Mouse (Mus musculus) lung, embryonic 15.5 days (tissue): ENCODE measurements around the gene Dusp21. TPM values are rescaled to one million over a fixed set of nuclear protein-coding genes. Genes with fewer than 3 reads are reported as not detected.
A peak's percentile ranks its signal among the peaks of the same experiment; 100 is the strongest.

Experiments used
- ATAC-seq: fragments of 200-750 bp; cut with Nextera tagmentation; 2 replicates; pipeline ENCODE4 v1.8.0; 2017; ENCODE audit warnings: moderate number of reproducible peaks, borderline replicate concordance; ENCODE audit not compliant: low FRiP score, low TSS enrichment; ENCODE audit errors: extremely low read depth
- H3K27ac ChIP-seq: fragments of 300-500 bp; sonication (generic); 2 replicates; pipeline ENCODE4 v1.5.1; 2015; ENCODE audit warnings: moderate library complexity, mild to moderate bottlenecking, inconsistent platforms
- H3K27me3 ChIP-seq: fragments of 300-500 bp; sonication (generic); 2 replicates; pipeline ENCODE4 v1.6.1; 2015; ENCODE audit warnings: inconsistent platforms
- H3K36me3 ChIP-seq: fragments of 300-500 bp; sonication (generic); 2 replicates; pipeline ENCODE4 v1.6.1; 2015; ENCODE audit warnings: inconsistent platforms
- H3K4me1 ChIP-seq: fragments of 300-500 bp; sonication (generic); 2 replicates; pipeline ENCODE4 v1.6.1; 2015; ENCODE audit warnings: inconsistent platforms
- H3K4me2 ChIP-seq: fragments of 300-500 bp; sonication (generic); 2 replicates; pipeline ENCODE4 v1.6.1; 2015; ENCODE audit warnings: inconsistent platforms, mild to moderate bottlenecking, moderate library complexity
- H3K4me3 ChIP-seq: fragments of 300-500 bp; sonication (generic); 2 replicates; pipeline ENCODE4 v1.5.1; 2015; ENCODE audit warnings: mild to moderate bottlenecking, inconsistent platforms
- H3K9ac ChIP-seq: fragments of 300-500 bp; sonication (generic); 2 replicates; pipeline ENCODE4 v1.6.1; 2015; ENCODE audit warnings: inconsistent platforms
- H3K9me3 ChIP-seq: fragments of 300-500 bp; sonication (generic); 2 replicates; pipeline ENCODE4 v1.6.1; 2016; ENCODE audit warnings: inconsistent platforms
- WGBS: fragments of 180-500 bp; shearing (Covaris S2); methylation state at CpG from one replicate; pipeline ENCODE4 v1.1.7; 2015; 5-methylcytosine and 5-hydroxymethylcytosine counted together
- polyA plus RNA-seq: library from polyadenylated mRNA; unstranded; fragments of >200 nt; fragmentation: Nextera tagmentation; extraction: Ambion mirVana; gene quantifications from 2 replicates; pipeline ENCODE4 v1.2.1, GENCODE M21; 2015

Dusp21 gene
- not detected in 2 replicates for polyA plus RNA-seq

DNA sequence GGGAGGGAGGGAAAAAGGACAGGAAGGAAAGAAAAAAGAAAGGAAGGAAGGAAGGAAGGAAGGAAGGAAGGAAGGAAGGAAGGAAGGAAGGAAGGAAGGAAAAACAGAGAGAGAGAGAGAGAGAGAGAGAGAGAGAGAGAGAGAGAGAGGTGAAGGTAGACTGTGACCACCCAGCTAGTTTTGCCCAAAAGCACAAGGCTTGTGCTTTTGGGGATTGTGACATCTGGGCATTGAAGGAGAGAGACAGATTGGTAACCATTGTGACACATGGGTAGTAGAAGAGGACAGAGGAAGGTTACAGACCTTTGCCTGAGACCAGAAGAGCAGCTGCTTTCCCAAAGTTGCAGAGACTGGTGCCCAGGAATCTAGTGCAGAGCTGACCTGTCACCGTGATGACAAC, at the start of gene Dusp21:
Dusp21 (plus strand) TSS at position 301 of the 400 bp plus-strand sequence.
- H3K4me1 ChIP-seq: no peaks in the 10 kb centered on the region
- no peak within 1 kb of the TSS for H3K27ac ChIP-seq
- H3K36me3 ChIP-seq: no peaks in the 10 kb centered on the region
- H3K9ac ChIP-seq: no peak within 1 kb of the TSS
- H3K4me3 ChIP-seq: no peak within 1 kb of the TSS
- H3K9me3 ChIP-seq: no peaks in the 10 kb centered on the region
- no peak within 1 kb of the TSS for H3K4me2 ChIP-seq
- WGBS: 81% methylated on average over 1 of the region's 1 CpGs
- no peaks in the 10 kb centered on the region for H3K27me3 ChIP-seq
- no peak for ATAC-seq

DNA sequence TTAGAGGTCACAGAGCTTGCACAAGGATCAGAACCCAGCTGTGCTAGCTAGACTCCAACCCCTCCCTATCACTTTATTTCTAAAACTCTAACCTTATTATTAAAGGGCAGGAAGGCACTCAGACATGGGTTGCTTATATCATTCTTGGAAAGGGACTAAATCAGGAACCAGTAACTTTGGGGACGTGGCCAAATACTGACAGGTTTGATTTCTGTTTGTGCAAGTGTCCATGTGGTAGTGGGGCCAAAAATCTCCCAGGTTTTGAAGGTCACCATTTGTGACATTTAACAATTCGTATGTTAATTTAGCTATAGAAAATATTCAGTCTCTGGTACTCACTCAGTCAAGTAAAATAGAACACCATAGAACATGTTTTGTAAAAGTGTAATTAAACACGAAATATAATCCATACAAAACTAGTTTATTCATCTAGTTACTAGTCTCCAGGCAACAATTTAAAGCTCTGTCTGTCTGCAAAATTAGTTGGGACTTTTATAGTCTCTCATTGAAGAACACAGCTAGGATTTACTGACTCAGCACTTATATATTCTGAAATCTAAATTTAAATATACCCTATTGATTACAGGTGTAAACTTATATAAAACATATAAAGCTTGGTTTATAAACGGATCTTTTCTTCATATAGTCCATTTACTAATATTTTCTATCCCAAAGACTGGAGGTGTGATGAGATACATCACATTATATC, 15.2 kb downstream of the Dusp21 start:
- H3K27me3 ChIP-seq: no peaks in the 10 kb centered on the region
- no peak overlapping the region for H3K27ac ChIP-seq
- H3K9me3 ChIP-seq: no peaks in the 10 kb centered on the region
- no peaks in the 10 kb centered on the region for H3K4me1 ChIP-seq
- ATAC-seq: no peak
- peak overlapping the region; percentile 86 for H3K4me3 ChIP-seq
- H3K4me2 ChIP-seq: no peak overlapping the region; the same call in 1 of the 2 replicates
- no peak overlapping the region for H3K9ac ChIP-seq
- WGBS: 64% methylated on average over 4 of the region's 4 CpGs
- no peaks in the 10 kb centered on the region for H3K36me3 ChIP-seq

DNA sequence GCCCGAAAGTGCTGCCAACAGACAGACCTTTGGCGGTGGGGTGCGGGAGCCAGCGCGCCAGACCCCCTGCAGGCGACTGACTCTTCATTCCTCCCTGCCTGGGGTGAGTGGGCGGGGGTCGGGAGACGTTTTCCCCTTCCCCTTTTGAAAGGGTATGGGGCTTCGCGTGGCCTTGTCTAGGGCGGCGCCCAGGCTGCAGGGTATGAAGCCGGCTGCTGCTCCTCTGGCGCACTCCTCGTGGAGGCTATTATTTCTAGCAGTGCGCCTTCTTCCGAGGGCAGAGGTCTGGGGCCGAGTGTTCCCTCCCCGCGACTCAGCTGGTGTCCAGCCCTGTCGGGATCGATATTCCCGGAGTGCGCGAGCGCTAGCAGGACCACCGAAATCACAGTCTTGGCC, 16.1 kb downstream of the Dusp21 start:
- Histone ChIP-seq H3K27ac (peak overlapping the region; percentile 91), H3K9me3 (no peaks in the 10 kb centered on the region), H3K9ac (peak overlapping the region; percentile 66), H3K4me2 (peak overlapping the region; percentile 70), H3K36me3 (no peaks in the 10 kb centered on the region), H3K4me3 (peak overlapping the region; percentile 86), H3K4me1 (no peaks in the 10 kb centered on the region), H3K27me3 (no peaks in the 10 kb centered on the region)
- ATAC-seq: peak; percentile 64
- under 1% methylated on average over 28 of the region's 28 CpGs for WGBS

DNA sequence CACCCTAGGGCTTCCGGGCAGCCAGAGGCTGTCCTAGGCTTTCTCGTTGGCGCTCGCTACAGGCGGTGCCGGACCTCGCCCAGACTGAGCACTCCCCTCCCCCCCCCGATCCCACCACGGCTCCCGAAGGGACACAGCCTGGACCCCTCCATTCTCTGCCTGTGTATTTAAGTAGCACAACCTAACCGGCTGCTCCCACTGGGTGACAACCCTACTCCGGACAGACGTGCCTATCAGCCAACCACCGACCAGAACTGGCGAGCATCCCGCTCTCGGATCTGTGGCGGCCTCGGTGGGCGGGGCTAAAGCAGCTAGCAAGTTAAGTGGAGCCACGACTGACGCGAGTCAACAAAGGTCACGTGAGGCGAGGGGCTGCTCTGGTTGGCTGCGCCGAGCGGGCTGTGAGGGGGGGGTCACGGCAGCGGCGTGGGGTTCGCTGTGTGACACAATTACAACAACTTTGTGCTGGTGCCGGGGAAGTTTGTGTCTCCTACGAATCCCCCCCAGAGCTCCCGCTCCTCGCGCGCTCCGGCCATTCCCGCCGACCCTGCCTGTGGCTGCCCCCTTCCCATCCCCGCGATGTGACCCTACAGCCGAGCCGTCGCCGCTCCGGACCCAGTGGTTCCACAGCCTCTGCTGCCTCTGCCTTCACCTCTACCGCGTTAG, 16.7 kb downstream of the Dusp21 start, which contains the start of gene Kdm6a:
Kdm6a (plus strand) TSS at position 384 of the 666 bp plus-strand sequence.
- Histone ChIP-seq H3K4me1 (no peaks in the 10 kb centered on the region), H3K36me3 (no peaks in the 10 kb centered on the region), H3K27ac (peak within 1 kb of the TSS; percentile 98), H3K4me2 (peak within 1 kb of the TSS; percentile 70), H3K27me3 (no peaks in the 10 kb centered on the region), H3K9ac (peak within 1 kb of the TSS; percentile 90), H3K4me3 (peak within 1 kb of the TSS; percentile 86), H3K9me3 (no peaks in the 10 kb centered on the region)
- ATAC-seq: peak; percentile 99
- WGBS: under 1% methylated on average over 50 of the region's 50 CpGs

DNA sequence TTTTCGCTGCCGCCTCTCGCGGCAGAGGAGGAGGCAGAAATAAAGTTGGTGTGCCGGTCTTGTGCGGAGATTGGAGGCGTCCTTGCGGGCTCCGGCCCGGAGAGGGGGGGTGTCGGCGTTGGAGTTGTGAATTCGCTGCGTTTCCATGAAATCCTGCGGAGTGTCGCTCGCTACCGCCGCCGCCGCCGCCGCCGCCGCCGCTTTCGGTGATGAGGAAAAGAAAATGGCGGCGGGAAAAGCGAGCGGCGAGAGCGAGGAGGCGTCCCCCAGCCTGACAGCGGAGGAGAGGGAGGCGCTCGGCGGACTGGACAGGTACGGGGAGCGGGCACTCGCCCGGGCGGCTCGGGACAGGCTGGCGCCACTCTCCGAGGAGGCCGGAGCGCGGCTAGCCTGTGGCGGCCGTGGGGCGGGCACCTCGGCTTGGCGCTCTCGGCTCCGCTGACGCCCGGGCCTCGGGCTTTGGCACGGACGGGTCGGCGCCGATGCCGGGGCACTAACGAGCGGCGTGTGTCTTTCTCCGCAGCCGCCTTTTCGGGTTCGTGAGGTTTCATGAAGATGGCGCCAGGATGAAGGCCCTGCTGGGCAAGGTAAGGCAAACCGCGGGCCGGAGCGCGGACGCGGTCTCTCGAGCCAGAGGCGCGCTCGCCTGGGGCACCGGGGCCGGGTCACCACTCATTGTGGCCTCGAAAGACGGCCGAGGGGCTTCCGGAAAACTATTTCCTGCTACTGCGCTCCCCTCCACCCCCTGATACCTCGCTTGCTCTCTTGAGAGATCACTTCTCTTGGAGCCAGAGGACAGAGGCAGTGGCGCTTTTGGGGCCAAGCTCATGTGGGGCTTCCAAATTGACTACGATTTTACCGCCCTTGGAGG, 17.4 kb downstream of the Dusp21 start:
- Histone ChIP-seq H3K36me3 (no peaks in the 10 kb centered on the region), H3K4me2 (peak overlapping the region; percentile 49), H3K27ac (peak overlapping the region; percentile 98), H3K9ac (peak overlapping the region; percentile 90), H3K27me3 (no peaks in the 10 kb centered on the region), H3K4me3 (peak overlapping the region; percentile 86), H3K9me3 (no peaks in the 10 kb centered on the region), H3K4me1 (no peaks in the 10 kb centered on the region)
- ATAC-seq: peak; percentile 36; the same call in 1 of the 2 replicates
- WGBS: under 1% methylated on average over 49 of the region's 95 CpGs

GRCm38 (mm10) chrX:18163917-18164624, 18.4 kb downstream of the Dusp21 start:
- Histone ChIP-seq H3K27ac (peak overlapping the region; percentile 98), H3K9me3 (no peaks in the 10 kb centered on the region), H3K27me3 (no peaks in the 10 kb centered on the region), H3K36me3 (no peaks in the 10 kb centered on the region), H3K4me1 (no peaks in the 10 kb centered on the region), H3K9ac (peak overlapping the region; percentile 90), H3K4me3 (peak overlapping the region; percentile 86), H3K4me2 (peak overlapping the region; percentile 49)
- WGBS: under 1% methylated on average over 10 of the region's 10 CpGs
- ATAC-seq: no peak

- H3K4me1 ChIP-seq: no peaks in the 10 kb centered on the region
- H3K36me3 ChIP-seq: no peaks in the 10 kb centered on the region
- no peaks in the 10 kb centered on the region for H3K27me3 ChIP-seq
- no peak overlapping the region for H3K27ac ChIP-seq
- no peak overlapping the region for H3K9ac ChIP-seq
- H3K9me3 ChIP-seq: no peaks in the 10 kb centered on the region
- 50% methylated on average over 2 of the region's 2 CpGs for WGBS
- H3K4me3 ChIP-seq: no peak overlapping the region
- peak overlapping the region; percentile 49; the same call in 1 of the 2 replicates for H3K4me2 ChIP-seq
- ATAC-seq: no peak
Observed at GRCm38 (mm10) chrX:18165121-18165520, 19.5 kb downstream of the Dusp21 start.

GRCm38 (mm10) chrX:18166961-18167360, 21.3 kb downstream of the Dusp21 start:
- Histone ChIP-seq H3K27me3 (no peaks in the 10 kb centered on the region), H3K27ac (no peak overlapping the region), H3K9ac (no peak overlapping the region), H3K4me3 (no peak overlapping the region), H3K9me3 (no peaks in the 10 kb centered on the region), H3K4me1 (no peaks in the 10 kb centered on the region), H3K4me2 (no peak overlapping the region), H3K36me3 (no peaks in the 10 kb centered on the region)
- no peak for ATAC-seq
- WGBS: 66% methylated on average over 3 of the region's 3 CpGs

GRCm38 (mm10) chrX:18168940-18169339, 23.3 kb downstream of the Dusp21 start:
- H3K27ac ChIP-seq: no peak overlapping the region
- no peak overlapping the region for H3K4me2 ChIP-seq
- H3K36me3 ChIP-seq: no peaks in the 10 kb centered on the region
- no peaks in the 10 kb centered on the region for H3K27me3 ChIP-seq
- 94% methylated on average over 1 of the region's 1 CpGs for WGBS
- no peak overlapping the region for H3K4me3 ChIP-seq
- no peaks in the 10 kb centered on the region for H3K4me1 ChIP-seq
- no peak for ATAC-seq
- no peaks in the 10 kb centered on the region for H3K9me3 ChIP-seq
- H3K9ac ChIP-seq: no peak overlapping the region

- Histone ChIP-seq H3K36me3 (no peaks in the 10 kb centered on the region), H3K9me3 (no peaks in the 10 kb centered on the region), H3K4me1 (peaks cover 3% of the 10 kb centered on the region; the same call in 1 of the 2 replicates), H3K4me3 (no peak overlapping the region), H3K4me2 (no peak overlapping the region), H3K27ac (no peak overlapping the region), H3K27me3 (no peaks in the 10 kb centered on the region), H3K9ac (no peak overlapping the region)
- WGBS: 9% methylated on average over 4 of the region's 4 CpGs
- no peak for ATAC-seq
Observed at GRCm38 (mm10) chrX:18174831-18175230, 29.2 kb downstream of the Dusp21 start.

- peaks cover 3% of the 10 kb centered on the region; the same call in 1 of the 2 replicates for H3K4me1 ChIP-seq
- H3K27ac ChIP-seq: no peak overlapping the region
- WGBS: 85% methylated on average over 4 of the region's 4 CpGs
- H3K4me3 ChIP-seq: no peak overlapping the region
- H3K4me2 ChIP-seq: no peak overlapping the region
- H3K36me3 ChIP-seq: no peaks in the 10 kb centered on the region
- H3K9ac ChIP-seq: no peak overlapping the region
- H3K9me3 ChIP-seq: no peaks in the 10 kb centered on the region
- H3K27me3 ChIP-seq: no peaks in the 10 kb centered on the region
- no peak for ATAC-seq
Observed at GRCm38 (mm10) chrX:18177803-18178202, 32.1 kb downstream of the Dusp21 start.
